Mouse (Mus musculus) C3H10T1/2 (cell line): ENCODE data around the gene Pfdn2. TPM values are rescaled to one million over a fixed set of nuclear protein-coding genes. Genes with fewer than 3 reads are reported as not detected.

ENCODE experiments used
- polyA plus RNA-seq, 2 experiments: library from polyadenylated mRNA; unstranded; fragments of >200 nt; fragmentation: generic; extraction: Trizol; gene quantifications; one replicate each; pipeline ENCODE4 v1.2.1; 2012; ENCODE audit warnings: missing spikeins in 2 of 2

Pfdn2 gene
- polyA plus RNA-seq, result 10 to 100 TPM; 29.8 to 51.1 TPM

DNA sequence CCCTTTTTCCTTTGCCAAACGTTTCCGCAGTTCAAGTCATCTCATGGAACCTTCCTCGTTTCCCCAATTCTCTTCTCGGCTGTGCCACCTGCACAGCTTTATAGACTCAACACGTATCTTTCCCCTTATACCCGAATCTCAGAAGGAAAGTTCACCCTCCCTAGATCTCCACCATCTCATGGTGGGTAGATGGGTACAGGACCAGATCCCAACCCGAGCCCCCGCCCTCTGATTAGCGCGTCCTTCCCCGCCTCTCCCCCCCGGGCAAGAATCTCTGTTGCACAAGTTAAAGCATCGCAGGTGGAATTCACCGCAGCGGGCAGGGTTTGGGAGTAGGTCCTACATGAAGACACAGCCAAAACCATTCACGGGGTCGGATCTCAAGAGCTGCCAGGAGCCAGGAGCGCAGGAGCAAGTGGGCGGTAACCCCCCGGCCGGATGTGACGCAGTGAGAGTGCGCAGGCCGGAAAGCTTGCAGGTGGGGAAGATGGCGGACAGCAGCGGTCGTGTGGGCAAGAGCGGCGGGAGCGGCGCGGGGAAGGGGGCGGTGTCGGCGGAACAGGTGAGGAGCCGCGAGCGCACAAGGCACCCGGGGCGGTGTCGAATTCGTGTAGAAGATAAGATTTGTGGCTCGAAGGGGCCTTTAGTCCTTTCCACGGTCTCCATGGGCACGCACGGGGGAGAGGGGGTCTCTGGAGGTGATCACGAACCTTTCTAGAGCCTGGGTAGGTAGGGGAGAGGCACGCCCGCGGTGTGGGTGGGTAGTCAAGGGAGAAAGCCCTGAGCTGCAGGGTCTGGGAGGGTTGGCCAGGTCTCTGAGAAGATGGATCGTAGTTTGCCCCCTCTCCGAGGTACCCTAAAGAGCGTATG, at the start of gene Pfdn2, which contains the start of gene Nit1:
Pfdn2 (plus strand) TSS at position 446 of the 870 bp plus-strand sequence.
Nit1 (minus strand) TSS at position 422 of the 870 bp plus-strand sequence.

DNA sequence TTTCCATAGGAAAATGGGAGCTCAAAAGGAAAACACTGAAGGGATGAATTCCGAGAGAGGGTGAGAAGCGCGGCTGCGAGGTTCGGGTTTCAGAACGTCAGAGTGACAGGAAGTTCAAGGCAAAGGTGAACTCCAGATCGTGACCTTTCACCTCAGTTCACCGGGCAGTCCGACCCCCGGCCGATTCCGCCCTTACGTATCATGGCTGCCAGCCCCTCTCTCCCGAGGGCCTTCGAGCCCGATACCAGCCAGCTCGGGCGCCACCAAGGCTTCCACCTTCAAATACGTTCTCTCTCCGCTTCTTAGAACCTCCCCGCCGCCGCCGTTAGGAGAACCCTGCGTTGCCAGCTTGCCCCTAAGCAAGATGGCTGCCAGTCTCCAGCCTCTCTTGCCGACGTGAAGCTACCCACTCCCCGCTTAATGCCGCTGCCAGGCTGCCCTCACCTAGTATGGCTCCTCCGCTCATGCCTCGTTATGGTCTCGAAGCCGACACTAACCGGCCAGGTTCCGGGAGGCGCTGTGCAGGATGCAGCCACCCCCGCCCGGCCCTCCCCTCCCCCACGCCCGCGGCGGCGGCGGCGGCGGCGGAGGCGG, 16.5 kb upstream of the Pfdn2 start, which contains the start of gene Dedd:
Dedd (plus strand) TSS at position 307 of the 594 bp plus-strand sequence.

DNA sequence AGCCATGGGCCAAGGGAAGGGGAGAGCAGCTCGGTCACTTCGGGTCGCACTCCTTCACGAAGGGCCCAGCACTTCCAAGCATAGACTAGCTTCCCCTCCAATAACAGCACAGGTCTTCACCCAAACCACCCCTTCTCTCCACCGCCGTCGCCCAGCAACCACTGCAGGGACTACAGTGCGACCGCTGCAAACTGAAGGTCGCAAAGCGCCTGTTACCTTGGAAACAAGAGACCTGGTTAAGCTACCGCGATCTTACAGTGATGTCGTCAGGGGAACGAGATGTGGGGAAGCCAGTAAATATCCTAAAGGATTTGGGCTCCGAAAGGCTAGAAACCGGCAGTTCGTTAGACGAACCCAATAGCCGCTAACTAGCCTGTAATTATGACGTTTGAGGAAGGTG, 15.2 kb downstream of the Pfdn2 start, which contains the start of gene Klhdc9:
Klhdc9 (minus strand) TSS at position 143 of the 400 bp plus-strand sequence.

DNA sequence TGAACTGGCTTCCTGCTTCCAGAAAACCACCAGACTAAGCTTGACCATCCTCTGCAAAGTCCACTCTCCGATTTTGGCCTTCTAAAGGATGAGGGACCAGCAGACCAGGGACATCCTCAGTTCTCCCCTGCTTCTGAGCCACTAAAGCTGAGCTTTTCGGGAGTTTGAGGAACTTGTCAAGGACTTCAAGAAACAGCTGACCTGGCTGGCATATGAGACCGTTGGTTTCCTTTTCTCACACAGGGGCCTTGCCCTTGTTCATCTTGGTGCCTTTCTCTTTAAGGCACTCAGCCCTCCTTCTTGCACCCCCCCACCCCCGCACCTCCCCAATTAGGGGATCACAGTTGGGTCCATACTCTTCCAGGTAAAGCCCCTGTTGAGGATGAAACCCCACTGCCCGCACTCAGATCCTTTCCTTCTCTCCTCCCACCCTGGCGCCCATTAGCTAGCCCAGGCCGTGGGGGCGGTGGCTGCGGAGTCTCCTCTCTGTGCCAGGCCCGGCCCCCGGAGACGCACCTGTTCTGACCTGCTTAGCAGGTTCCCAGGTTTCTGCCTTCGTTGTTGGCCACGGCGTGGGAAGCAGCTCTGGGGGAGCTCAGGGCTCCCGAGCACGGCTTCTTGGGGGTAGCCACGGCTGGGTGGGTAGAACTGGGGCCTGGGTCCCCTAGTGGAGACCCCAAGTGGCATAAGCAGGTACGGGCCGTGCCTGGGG, 24.5 kb downstream of the Pfdn2 start, which contains the start of gene Nectin4:
Nectin4 (plus strand) TSS at position 255 of the 712 bp plus-strand sequence.

DNA sequence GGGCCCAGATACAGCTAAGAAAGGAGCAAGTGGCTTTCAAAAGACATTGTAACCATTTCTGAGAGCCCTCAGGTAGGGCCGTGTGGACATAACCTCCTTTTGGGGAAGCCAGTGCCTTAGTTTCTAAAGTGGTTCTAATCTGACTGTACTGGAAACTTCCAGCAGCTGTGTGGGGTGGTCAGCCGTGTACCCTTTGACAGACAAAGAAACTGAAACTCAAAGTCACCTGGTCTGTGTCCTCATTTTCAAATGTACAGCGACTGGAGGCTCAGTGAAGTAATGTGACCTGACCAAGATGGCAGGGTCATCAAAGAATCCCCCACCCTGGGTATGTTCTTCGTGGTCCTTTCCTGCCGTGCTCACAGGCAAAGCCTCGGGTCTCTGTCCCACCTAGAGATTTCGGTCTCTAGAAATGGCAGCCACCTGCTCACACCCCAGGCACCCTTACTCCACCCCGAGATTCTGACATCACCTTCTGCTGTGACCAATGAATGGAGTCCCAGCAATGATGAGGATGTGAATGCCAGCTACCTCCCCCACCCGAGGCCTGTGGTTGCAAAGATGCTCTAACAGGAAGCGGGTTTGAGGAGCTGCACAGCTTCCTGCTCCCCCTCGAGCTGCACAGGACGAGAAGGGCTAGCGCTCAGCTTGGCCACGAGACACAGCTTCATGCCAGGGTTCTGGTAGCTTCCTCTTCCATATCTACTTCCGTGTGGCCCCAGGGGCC, 43.1 kb downstream of the Pfdn2 start, which contains the start of gene Arhgap30:
Arhgap30 (plus strand) TSS at position 579 of the 727 bp plus-strand sequence.

Other genes with a start within 250 kb of the Pfdn2 start
- 1 to 10 TPM in 1 of 2 experiments, under 1 TPM in 1; 0.47 to 2.7 TPM for gene Cfap126, start 231.8 kb upstream of the Pfdn2 start, polyA plus RNA-seq
- gene Sdhc, start 195.1 kb upstream of the Pfdn2 start, polyA plus RNA-seq, result 100 to 1,000 TPM in 1 of 2 experiments, 10 to 100 TPM in 1; 72.7 to 128 TPM
- gene Mpz, start 195.0 kb upstream of the Pfdn2 start, polyA plus RNA-seq, result under 1 TPM; 0.07 to 0.42 TPM
- under 1 TPM in 1 of 2 experiments, not detected in 1; 0.11 TPM for gene Pcp4l1, start 149.4 kb upstream of the Pfdn2 start, polyA plus RNA-seq
- under 1 TPM; 0.01 to 0.02 TPM for gene Nr1i3, start 131.7 kb upstream of the Pfdn2 start, polyA plus RNA-seq
- gene Tomm40l, start 123.2 kb upstream of the Pfdn2 start, polyA plus RNA-seq, result 10 to 100 TPM; 30.8 to 39.3 TPM
- gene Apoa2, start 120.6 kb upstream of the Pfdn2 start, polyA plus RNA-seq, result under 1 TPM in 1 of 2 experiments, not detected in 1; 0.33 TPM
- gene Fcer1g, start 111.3 kb upstream of the Pfdn2 start, polyA plus RNA-seq, result under 1 TPM in 1 of 2 experiments, not detected in 1; 0.07 TPM
- gene Adamts4, start 95.2 kb upstream of the Pfdn2 start, polyA plus RNA-seq, result 1 to 10 TPM in 1 of 2 experiments, under 1 TPM in 1; 0.25 to 8.9 TPM
- gene Ndufs2, start 94.3 kb upstream of the Pfdn2 start, polyA plus RNA-seq, result 100 to 1,000 TPM; 163 to 201 TPM
- gene B4galt3, start 75.3 kb upstream of the Pfdn2 start, polyA plus RNA-seq, result 10 to 100 TPM in 1 of 2 experiments, 1 to 10 TPM in 1; 9.2 to 33.6 TPM
- gene Ppox, start 64.5 kb upstream of the Pfdn2 start, polyA plus RNA-seq, result 10 to 100 TPM in 1 of 2 experiments, 1 to 10 TPM in 1; 7.7 to 19.8 TPM
- 10 to 100 TPM; 15.3 to 46.2 TPM for gene Usp21, start 57.7 kb upstream of the Pfdn2 start, polyA plus RNA-seq
- gene Ufc1, start 50.6 kb upstream of the Pfdn2 start, polyA plus RNA-seq, result 100 to 1,000 TPM in 1 of 2 experiments, 10 to 100 TPM in 1; 96.6 to 138 TPM
- 10 to 100 TPM; 14.8 to 45.0 TPM for gene Dedd, start 16.5 kb upstream of the Pfdn2 start, polyA plus RNA-seq
- gene Nit1, start within 50 bp of the Pfdn2 start, polyA plus RNA-seq, result 10 to 100 TPM in 1 of 2 experiments, 1 to 10 TPM in 1; 7.6 to 30.5 TPM
- gene Klhdc9, start 15.1 kb downstream of the Pfdn2 start, polyA plus RNA-seq, result under 1 TPM in 1 of 2 experiments, not detected in 1; 0.05 TPM
- under 1 TPM; 0.02 to 0.04 TPM for gene Nectin4, start 24.4 kb downstream of the Pfdn2 start, polyA plus RNA-seq
- gene Arhgap30, start 43.3 kb downstream of the Pfdn2 start, polyA plus RNA-seq, result under 1 TPM; 0.02 to 0.06 TPM
- gene Usf1, start 65.6 kb downstream of the Pfdn2 start, polyA plus RNA-seq, result 10 to 100 TPM; 23.4 to 86.2 TPM
- gene Tstd1, start 73.2 kb downstream of the Pfdn2 start, polyA plus RNA-seq, result 1 to 10 TPM in 1 of 2 experiments, under 1 TPM in 1; 0.16 to 2.5 TPM
- under 1 TPM in 1 of 2 experiments, not detected in 1; 0.13 TPM for gene F11r, start 91.9 kb downstream of the Pfdn2 start, polyA plus RNA-seq
- gene Alyref2, start 157.8 kb downstream of the Pfdn2 start, polyA plus RNA-seq, result 1 to 10 TPM in 1 of 2 experiments, under 1 TPM in 1; 0.81 to 6.3 TPM
- gene Itln1, start 189.6 kb downstream of the Pfdn2 start, polyA plus RNA-seq, result not detected
- not detected for gene Cd244a, start 213.5 kb downstream of the Pfdn2 start, polyA plus RNA-seq